Mouse (Mus musculus) thymus, adult 2 months (tissue): ENCODE measurements at regions not wholly inside any gene's neighbourhood (a gene's known extent, or its start where the extent isn't known, plus 50 kb on each side); places are given as distances from the start of the nearest gene placed in this dataset.

Experiments
- CTCF ChIP-seq: fragments of 200-500 bp; IDR thresholded peaks from 2 replicates; pipeline ENCODE4 v1.5.1; 2012; ENCODE audit warnings: mild to moderate bottlenecking, control low read depth, low read length, moderate library complexity, borderline replicate concordance; ENCODE audit not compliant: control insufficient read depth, poor library complexity, insufficient read depth; ENCODE audit errors: extremely low read depth
- POLR2A ChIP-seq: fragments of 200-500 bp; IDR thresholded peaks from 2 replicates; pipeline ENCODE4 v1.6.1; 2012; ENCODE audit warnings: mild to moderate bottlenecking, low read length, control low read depth, moderate library complexity; ENCODE audit not compliant: control insufficient read depth, poor library complexity, insufficient read depth; ENCODE audit errors: extremely low read depth

GRCm38 (mm10) chr15:24527379-24527778 lies 886.2 kb downstream of the Basp1 start:
- TF ChIP-seq CTCF (no peak), POLR2A (no peak)
